Mouse (Mus musculus) heart, embryonic 11.5 days (tissue): ENCODE results near the gene Slc45a1. TPM values are rescaled to one million over a fixed set of nuclear protein-coding genes. Genes with fewer than 3 reads are reported as not detected.
A peak's percentile ranks its signal among the peaks of the same experiment; 100 is the strongest.

Source experiments
- ATAC-seq: fragments of 200-750 bp; cut with Nextera tagmentation; replicated peaks from 2 replicates; pipeline ENCODE4 v1.8.0; 2017; ENCODE audit warnings: moderate library complexity; ENCODE audit not compliant: insufficient number of reproducible peaks, low FRiP score, low TSS enrichment
- H3K27ac ChIP-seq: fragments of 300-500 bp; sonication (generic); 2 replicates; pipeline ENCODE4 v1.5.1; 2014; ENCODE audit warnings: mild to moderate bottlenecking, low read depth, low read length
- H3K27me3 ChIP-seq: fragments of 300-500 bp; sonication (generic); 2 replicates; pipeline ENCODE4 v1.6.1; 2014; ENCODE audit warnings: mild to moderate bottlenecking, low read length, mixed read lengths; ENCODE audit not compliant: control insufficient read depth, insufficient read depth
- H3K36me3 ChIP-seq: fragments of 300-500 bp; sonication (generic); 2 replicates; pipeline ENCODE4 v1.6.1; 2014; ENCODE audit warnings: mild to moderate bottlenecking, low read length, moderate library complexity, mixed read lengths; ENCODE audit not compliant: control insufficient read depth, insufficient read depth
- H3K4me1 ChIP-seq: fragments of 300-500 bp; sonication (generic); 2 replicates; pipeline ENCODE4 v1.6.1; 2014; ENCODE audit warnings: low read length; ENCODE audit not compliant: control insufficient read depth, insufficient read depth
- H3K4me2 ChIP-seq: fragments of 300-500 bp; sonication (generic); 2 replicates; pipeline ENCODE4 v1.6.1; 2014; ENCODE audit warnings: mild to moderate bottlenecking, moderate library complexity
- H3K4me3 ChIP-seq: fragments of 300-500 bp; sonication (generic); 2 replicates; pipeline ENCODE4 v1.5.1; 2014; ENCODE audit warnings: low read depth, low read length
- H3K9ac ChIP-seq: fragments of 300-500 bp; sonication (generic); 2 replicates; pipeline ENCODE4 v1.6.1; 2014; ENCODE audit warnings: mild to moderate bottlenecking, low read depth, low read length, moderate library complexity
- H3K9me3 ChIP-seq: fragments of 300-500 bp; sonication (generic); replicated peaks from 2 replicates; pipeline ENCODE4 v1.6.1; 2016; ENCODE audit warnings: low read length; ENCODE audit not compliant: control insufficient read depth
- WGBS: fragments of 180-500 bp; shearing (Covaris S2); extraction: QIAGEN DNeasy Blood & Tissue Kit; methylation state at CpG from one replicate; pipeline ENCODE4 v1.1.7; 2014; ENCODE audit not compliant: insufficient replicate concordance; 5-methylcytosine and 5-hydroxymethylcytosine counted together
- polyA plus RNA-seq: library from polyadenylated mRNA; unstranded; fragments of >200 nt; fragmentation: Nextera tagmentation; extraction: Ambion mirVana; gene quantifications from 2 replicates; pipeline ENCODE4 v1.2.1, GENCODE M21; 2014

The Slc45a1 gene
- polyA plus RNA-seq, 1 experiment from 2014 or later, result 0.04 TPM

DNA sequence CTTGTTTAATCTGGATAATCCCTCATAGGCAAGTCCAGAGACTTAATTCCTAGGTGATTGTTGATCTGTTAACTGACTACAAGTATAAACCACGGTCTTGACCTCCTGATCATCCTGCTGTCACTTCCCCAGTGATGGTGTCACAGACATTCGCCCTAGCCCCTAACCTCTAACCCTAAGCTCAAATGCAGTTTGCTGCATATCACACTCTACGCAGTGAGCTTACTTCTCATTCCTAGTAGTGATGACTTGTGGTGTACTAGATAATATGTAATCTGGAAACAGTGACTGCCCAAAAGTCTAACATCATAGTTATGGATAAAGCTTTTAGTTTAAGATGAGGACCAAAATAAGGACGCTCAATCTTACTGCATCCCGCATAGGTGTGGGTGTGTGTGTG is 65.7 kb downstream of the Slc45a1 start:
- Histone ChIP-seq H3K9ac (no peak overlapping the region), H3K9me3 (no peaks in the 10 kb centered on the region), H3K27ac (no peak overlapping the region), H3K27me3 (no peaks in the 10 kb centered on the region), H3K36me3 (no peaks in the 10 kb centered on the region), H3K4me1 (peaks cover 58% of the 10 kb centered on the region), H3K4me2 (no peak overlapping the region), H3K4me3 (no peak overlapping the region)
- 85% methylated on average over 5 of the region's 5 CpGs for WGBS
- no peak for ATAC-seq

DNA sequence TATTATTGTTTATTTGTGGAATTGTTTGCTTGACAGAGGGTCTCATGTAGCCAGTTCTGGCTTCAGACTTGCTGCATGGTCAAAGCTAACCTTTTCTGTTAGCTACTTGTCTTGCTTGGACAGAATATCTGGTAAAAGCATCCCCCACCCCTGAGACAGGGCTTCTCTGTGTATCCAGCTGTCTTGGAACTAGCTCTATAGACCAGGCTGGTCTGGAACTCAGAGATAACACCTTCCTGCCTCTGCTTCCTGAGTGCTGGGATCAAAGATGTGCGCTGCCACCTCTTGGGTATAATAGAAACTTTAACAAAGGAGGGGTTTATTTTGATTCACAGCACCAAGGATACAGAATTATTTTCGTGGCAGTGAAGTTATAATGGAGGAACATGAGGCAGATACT is 66.2 kb downstream of the Slc45a1 start:
- Histone ChIP-seq H3K4me2 (no peak overlapping the region), H3K9ac (no peak overlapping the region), H3K4me1 (peaks cover 58% of the 10 kb centered on the region), H3K27me3 (no peaks in the 10 kb centered on the region), H3K36me3 (no peaks in the 10 kb centered on the region), H3K9me3 (no peaks in the 10 kb centered on the region), H3K27ac (no peak overlapping the region), H3K4me3 (no peak overlapping the region)
- ATAC-seq, result no peak
- WGBS, result 66% methylated on average over 2 of the region's 2 CpGs

DNA sequence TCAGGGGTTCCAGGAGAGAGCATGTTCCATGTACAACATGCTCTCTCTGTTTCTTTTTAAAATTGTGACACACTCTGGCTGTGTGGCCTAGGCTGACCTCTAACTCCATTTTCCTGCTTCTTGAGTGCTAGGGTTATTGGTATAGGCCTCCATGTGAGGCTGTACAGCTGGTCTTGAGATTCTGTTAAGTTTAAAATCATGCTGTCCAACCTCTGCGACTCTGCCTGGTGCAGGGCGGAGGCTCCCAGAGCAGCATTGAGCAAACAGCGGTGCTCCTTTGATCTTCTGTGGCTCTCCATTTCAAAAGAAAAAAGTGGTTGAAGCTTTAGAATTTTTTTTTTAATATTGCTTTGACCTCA is 68.2 kb downstream of the Slc45a1 start:
- H3K27me3 ChIP-seq, result no peaks in the 10 kb centered on the region
- H3K27ac ChIP-seq, result peak overlapping the region; percentile 30
- no peaks in the 10 kb centered on the region for H3K36me3 ChIP-seq
- no peak for ATAC-seq
- 54% methylated on average over 3 of the region's 3 CpGs for WGBS
- H3K4me3 ChIP-seq, result no peak overlapping the region
- H3K9ac ChIP-seq, result peak overlapping the region; percentile 24; the same call in 1 of the 2 replicates
- H3K4me2 ChIP-seq, result 0 out of 2 replicates have a peak overlapping the region, but pooled peaks have one; percentile 0
- no peaks in the 10 kb centered on the region for H3K9me3 ChIP-seq
- H3K4me1 ChIP-seq, result peaks cover 54% of the 10 kb centered on the region

DNA sequence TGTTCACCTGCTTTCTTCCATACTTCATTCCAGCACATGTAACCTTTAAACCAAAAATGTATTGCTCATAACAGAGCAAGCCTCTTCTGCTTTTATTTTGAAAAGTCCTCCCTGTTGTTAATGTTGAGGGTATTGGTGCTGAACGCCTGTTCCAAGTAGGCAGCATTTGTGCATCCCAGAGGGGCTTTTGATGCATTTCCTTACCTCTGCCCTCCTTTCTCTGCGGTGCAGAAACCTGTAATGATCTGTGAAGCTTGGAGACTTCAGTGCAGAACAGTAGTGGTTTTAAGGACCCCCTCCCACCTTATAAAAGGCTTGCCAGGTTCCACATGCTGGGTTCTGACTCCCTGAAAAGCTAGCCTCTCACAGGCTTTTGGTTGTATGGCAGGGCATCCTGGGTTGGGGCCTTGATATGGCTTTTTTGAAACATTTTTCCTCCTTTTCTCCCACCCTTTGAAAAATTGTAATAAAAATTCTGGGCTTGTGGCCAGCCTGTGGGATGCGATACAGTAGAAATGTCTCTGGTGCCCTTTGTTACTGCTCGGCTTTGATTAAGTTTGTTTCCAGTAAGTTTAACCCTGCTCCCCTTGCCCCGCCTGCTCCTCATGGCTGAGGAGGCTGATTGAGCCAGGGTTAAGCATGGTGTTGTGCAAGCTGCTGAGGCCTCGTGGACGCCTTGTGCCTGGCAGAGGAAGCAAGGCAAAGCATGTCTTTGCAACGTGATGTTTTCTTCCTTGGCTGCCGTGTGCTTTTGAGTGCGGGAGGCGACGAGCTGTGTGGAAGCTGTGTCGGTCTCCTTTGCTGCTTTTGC is 68.8 kb downstream of the Slc45a1 start:
- Histone ChIP-seq H3K4me2 (0 out of 2 replicates have a peak overlapping the region, but pooled peaks have one; percentile 0), H3K9ac (peak overlapping the region; percentile 24; the same call in 1 of the 2 replicates), H3K4me3 (no peak overlapping the region), H3K4me1 (peaks cover 53% of the 10 kb centered on the region), H3K27me3 (no peaks in the 10 kb centered on the region), H3K27ac (peak overlapping the region; percentile 30), H3K9me3 (no peaks in the 10 kb centered on the region), H3K36me3 (no peaks in the 10 kb centered on the region)
- no peak for ATAC-seq
- WGBS, result 41% methylated on average over 13 of the region's 13 CpGs

DNA sequence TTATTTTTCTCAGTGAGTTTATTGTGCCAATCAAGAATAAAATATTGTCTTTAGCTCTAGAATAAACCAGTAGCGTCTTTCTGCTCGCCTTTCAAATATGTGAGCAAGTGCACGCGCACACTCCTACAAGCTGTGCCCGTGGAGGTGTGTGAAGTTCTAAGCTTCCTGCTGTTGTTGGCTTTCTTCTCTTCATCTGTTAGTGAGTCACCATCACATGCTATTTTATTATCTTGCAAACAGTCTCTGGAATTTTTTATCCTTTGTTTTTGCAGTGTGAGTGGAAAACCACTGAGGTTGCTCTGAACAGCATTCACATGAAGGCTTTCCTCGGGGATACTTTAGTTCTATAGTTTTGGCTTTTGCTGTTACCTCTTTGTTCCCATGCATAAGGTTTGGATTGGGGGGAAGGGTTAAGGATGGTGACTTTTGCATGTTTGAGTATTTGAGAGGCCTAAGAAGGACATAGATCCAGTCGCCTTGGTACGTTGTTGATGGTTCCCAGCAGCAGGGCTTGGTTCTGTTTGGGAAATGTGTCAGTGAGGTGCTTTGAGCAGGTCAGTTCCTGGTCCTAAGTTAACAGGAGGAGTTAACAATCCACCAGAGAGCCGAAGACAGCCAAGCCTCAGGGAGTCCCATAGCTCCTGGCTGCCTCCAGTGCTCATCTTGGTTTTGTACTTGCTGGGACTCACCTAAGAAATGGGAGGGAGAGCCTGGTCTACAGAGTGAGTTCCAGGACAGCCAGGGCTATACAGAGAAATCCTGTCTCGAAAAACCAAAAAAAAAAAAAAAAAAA is 69.8 kb downstream of the Slc45a1 start:
- H3K9ac ChIP-seq, result no peak overlapping the region
- H3K9me3 ChIP-seq, result no peaks in the 10 kb centered on the region
- H3K27me3 ChIP-seq, result no peaks in the 10 kb centered on the region
- H3K4me1 ChIP-seq, result peaks cover 45% of the 10 kb centered on the region
- H3K27ac ChIP-seq, result 0 out of 2 replicates have a peak overlapping the region, but pooled peaks have one; percentile 35
- ATAC-seq, result no peak
- H3K36me3 ChIP-seq, result no peaks in the 10 kb centered on the region
- 68% methylated on average over 10 of the region's 10 CpGs for WGBS
- H3K4me3 ChIP-seq, result no peak overlapping the region
- H3K4me2 ChIP-seq, result no peak overlapping the region

Other genes starting within 250 kb of the Slc45a1 start
- 17.0 and 20.7 TPM in 2 replicates for gene Errfi1, start 201.7 kb upstream of the Slc45a1 start, polyA plus RNA-seq